Mouse (Mus musculus) brain, embryonic 14.5 days (tissue): ENCODE measurements around the gene Kbtbd13.

ENCODE experiments used
- CTCF ChIP-seq: fragments of 200-500 bp; IDR thresholded peaks from 2 replicates; pipeline ENCODE4 v1.5.1; 2012; ENCODE audit warnings: inconsistent platforms, mild to moderate bottlenecking, moderate library complexity, borderline replicate concordance; ENCODE audit not compliant: insufficient read depth, insufficient read length; ENCODE audit errors: extremely low read depth
- POLR2A ChIP-seq: fragments of 200-500 bp; IDR thresholded peaks from 2 replicates; pipeline ENCODE4 v1.6.1; 2012; ENCODE audit warnings: mild to moderate bottlenecking, inconsistent platforms, borderline replicate concordance; ENCODE audit not compliant: poor library complexity, insufficient read depth, insufficient read length, severe bottlenecking; ENCODE audit errors: extremely low read depth

DNA sequence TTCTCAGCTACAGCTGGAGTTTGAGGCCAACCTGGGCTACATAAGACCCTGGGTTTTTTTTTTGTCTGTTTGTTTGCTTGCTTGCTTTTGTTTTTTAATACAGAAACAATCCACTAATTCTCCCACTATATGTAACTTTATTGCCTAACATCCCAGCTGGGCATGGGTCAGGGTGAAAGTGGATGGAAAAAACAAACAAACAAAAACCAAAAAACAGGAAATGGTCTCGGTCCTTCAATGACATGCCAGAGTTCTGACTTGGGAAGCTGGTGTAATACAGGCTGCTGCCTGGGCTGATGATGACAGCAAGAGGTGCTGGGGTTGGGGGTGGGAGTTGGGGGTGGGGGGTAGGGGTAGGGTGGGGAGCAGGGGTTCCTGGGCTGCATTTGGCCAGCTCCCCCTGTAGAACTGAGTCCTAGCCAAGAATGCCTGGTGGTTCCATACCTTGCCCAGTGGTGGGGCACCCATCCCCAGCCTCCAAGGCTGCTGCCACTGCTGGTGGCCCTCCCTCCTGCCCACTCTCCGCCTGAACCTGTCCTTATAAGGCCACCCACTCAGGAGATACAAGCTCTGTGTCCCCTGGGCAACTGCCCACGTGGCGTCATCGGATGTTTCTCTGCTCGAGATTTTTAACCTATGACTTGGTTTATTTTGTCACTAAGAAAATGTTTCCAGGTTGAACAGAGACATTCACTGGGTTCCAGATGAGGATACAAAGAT lies 9.3 kb downstream of the Kbtbd13 start:
- TF ChIP-seq CTCF (no peak), POLR2A (no peak)
